ENCODE assay signal across 8 mouse cellular contexts in the genomic region with DNA sequence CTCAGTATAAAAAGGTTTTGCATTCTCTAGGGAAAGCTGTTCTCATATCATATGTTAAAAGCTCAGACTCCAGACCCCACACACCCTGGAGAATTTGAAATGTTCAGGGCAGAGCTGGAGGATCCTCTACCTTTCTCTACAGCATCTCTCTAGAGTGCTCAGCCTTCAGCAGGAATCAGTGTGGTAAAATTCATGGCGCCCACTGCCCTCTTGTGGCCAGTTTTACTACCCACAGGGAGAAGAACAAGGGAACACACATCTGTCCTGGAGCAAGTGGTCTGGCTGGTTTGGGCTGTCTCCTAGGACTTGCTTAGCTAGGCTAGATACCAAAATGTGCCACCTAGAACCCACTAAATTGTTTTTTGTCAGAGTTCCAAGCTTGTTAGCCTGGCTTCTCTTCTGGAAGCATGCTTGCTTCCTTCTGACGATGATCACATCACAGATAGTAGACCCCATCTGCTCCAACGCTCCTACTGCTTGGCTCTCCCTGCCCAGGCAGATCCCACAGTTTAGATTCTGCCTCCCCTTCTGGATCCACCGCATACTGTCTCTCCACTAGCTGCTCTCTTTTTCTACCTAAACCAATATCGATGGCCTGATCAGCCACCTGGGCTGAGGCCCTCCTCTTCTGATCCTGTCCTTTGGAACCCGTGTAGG. TPM values are rescaled to one million over a fixed set of nuclear protein-coding genes. Genes with fewer than 3 reads are reported as not detected.
DNase-seq lines count a peak whose midpoint lies in the region; ATAC-seq lines count a peak whose summit lies in the region.

No protein-coding gene starts in this region.

- DNase-seq in ZHBTc4 (ENCODE audit: low read depth, low spot score), result peak; percentile 64
- peak; percentile 70 to 74 for DNase-seq in cerebellum, postnatal 36 days
- DNase-seq in gastrocnemius, adult 18-20 months (ENCODE audit: low spot score), result peak; percentile 71
- peak; percentile 60 for DNase-seq in hindlimb bud, embryonic 11.5 days (ENCODE audit: extremely low spot score, low read depth, low spot score)
- peak; percentile 79 to 82 for DNase-seq in left cerebral cortex, adult 18-20 months (ENCODE audit: low spot score in 2 of 2)
- peak; percentile 76 to 85 for DNase-seq in right cerebral cortex, postnatal 10 days (ENCODE audit: low spot score in 2 of 2)
- peak; percentile 63 for DNase-seq in urinary bladder, postnatal 25 days (ENCODE audit: low spot score)

- peak; percentile 84 for ATAC-seq in megakaryocyte, adult 5-6 weeks (ENCODE audit: poor library complexity, severe bottlenecking)

RNA-seq across cellular contexts. Expression of gene Rmdn2, which starts 31.3 kb away (rescaled TPM):
- total RNA-seq in gastrocnemius, adult 18-20 months (2021), result 10 to 100 TPM; 12.3 to 13.9 TPM
- 10 to 100 TPM; 12.7 to 15.3 TPM for total RNA-seq in left cerebral cortex, adult 18-20 months (2021)
- total RNA-seq in megakaryocyte, adult 5-6 weeks (2015), result 3.8 and 5.1 TPM in 2 replicates
- 3.1 and 4.4 TPM in 2 replicates for total RNA-seq in megakaryocyte, adult 5-6 weeks (2017)

Comparison
In these comparisons a context has a peak if more than half of its experiments do, and no peak if none do; other contexts are left out.
1. Peak in every context shown above with its lines: DNase-seq and ATAC-seq.